8 mouse cellular contexts compared by ENCODE assay signal in genomic region chr2:158166628-158167027, GRCm38 (mm10). TPM values are rescaled to one million over a fixed set of nuclear protein-coding genes. Genes with fewer than 3 reads are reported as not detected.
DNase-seq lines count a peak whose midpoint lies in the region; ATAC-seq lines count a peak whose summit lies in the region.

No protein-coding gene starts in this region.

- no peak overlapping the region for H3K27ac ChIP-seq in liver, embryonic 12.5 days
- H3K27ac ChIP-seq in forebrain, embryonic 16.5 days (ENCODE audit: low read length), result no peak overlapping the region
- no peak overlapping the region for H3K27ac ChIP-seq in hindbrain, embryonic 13.5 days

- H3K9ac ChIP-seq in liver, embryonic 12.5 days, result no peak overlapping the region
- H3K9ac ChIP-seq in forebrain, embryonic 16.5 days (replicated peaks; ENCODE audit: low read depth, low read length), result no peak overlapping the region
- H3K9ac ChIP-seq in hindbrain, embryonic 13.5 days, result no peak overlapping the region

- H3K36me3 ChIP-seq in liver, embryonic 12.5 days, result no peaks in the 10 kb centered on the region
- H3K36me3 ChIP-seq in forebrain, embryonic 16.5 days (ENCODE audit: control insufficient read depth, insufficient read depth), result no peaks in the 10 kb centered on the region
- no peaks in the 10 kb centered on the region for H3K36me3 ChIP-seq in hindbrain, embryonic 13.5 days

- DNase-seq in adrenal gland, postnatal 14 days, result peak; percentile 54
- DNase-seq in adrenal gland, adult 8-10 months, result no peak
- peak; percentile 65 to 75 for DNase-seq in spleen, adult 18-20 months
- DNase-seq in c-Kit-positive CD71-positive TER-119-positive erythroid progenitor cells, embryonic 14.5 days (ENCODE audit: low spot score), result no peak

- ATAC-seq in granulocyte monocyte progenitor cell, adult 5-6 weeks (replicated peaks; ENCODE audit: poor library complexity, severe bottlenecking), result peak; percentile 90
- 0 out of 2 replicates have a peak, but pooled peaks have one; percentile 40 for ATAC-seq in liver, embryonic 12.5 days
- no peak for ATAC-seq in forebrain, embryonic 16.5 days
- ATAC-seq in hindbrain, embryonic 13.5 days (ENCODE audit: low FRiP score), result no peak

- 31% methylated on average over 7 of the region's 7 CpGs for WGBS in liver, embryonic 12.5 days (ENCODE audit: insufficient replicate concordance)
- WGBS in forebrain, embryonic 16.5 days, result 82% methylated on average over 7 of the region's 7 CpGs
- 82% methylated on average over 7 of the region's 7 CpGs for WGBS in hindbrain, embryonic 13.5 days

- H3K4me2 ChIP-seq in liver, embryonic 12.5 days, result peak overlapping the region; percentile 28; the same call in 1 of the 2 replicates
- no peak overlapping the region for H3K4me2 ChIP-seq in forebrain, embryonic 16.5 days (ENCODE audit: low read length)
- H3K4me2 ChIP-seq in hindbrain, embryonic 13.5 days, result no peak overlapping the region

- no peaks in the 10 kb centered on the region for H3K9me3 ChIP-seq in liver, embryonic 12.5 days (replicated peaks)
- no peaks in the 10 kb centered on the region for H3K9me3 ChIP-seq in forebrain, embryonic 16.5 days (ENCODE audit: control insufficient read depth, low read length)
- H3K9me3 ChIP-seq in hindbrain, embryonic 13.5 days, result peaks cover 2% of the 10 kb centered on the region; the same call in 1 of the 2 replicates

- no peak overlapping the region for H3K4me3 ChIP-seq in liver, embryonic 12.5 days
- no peak overlapping the region for H3K4me3 ChIP-seq in forebrain, embryonic 16.5 days (replicated peaks; ENCODE audit: low read length)
- no peak overlapping the region for H3K4me3 ChIP-seq in hindbrain, embryonic 13.5 days

- H3K27me3 ChIP-seq in liver, embryonic 12.5 days (replicated peaks), result peaks cover 21% of the 10 kb centered on the region
- H3K27me3 ChIP-seq in forebrain, embryonic 16.5 days (replicated peaks; ENCODE audit: control insufficient read depth, insufficient read depth, low read length), result no peaks in the 10 kb centered on the region
- no peaks in the 10 kb centered on the region; the same call in 1 of the 2 replicates for H3K27me3 ChIP-seq in hindbrain, embryonic 13.5 days

- peaks cover 25% of the 10 kb centered on the region for H3K4me1 ChIP-seq in liver, embryonic 12.5 days
- H3K4me1 ChIP-seq in forebrain, embryonic 16.5 days (replicated peaks; ENCODE audit: control insufficient read depth, insufficient read depth, low read length), result 0 out of 2 replicates have a peak, but pooled peaks cover 3% of the 10 kb centered on the region
- H3K4me1 ChIP-seq in hindbrain, embryonic 13.5 days (replicated peaks), result peaks cover 12% of the 10 kb centered on the region; the same call in 1 of the 2 replicates

RNA-seq across cellular contexts. Expression of gene Tgm2, which starts 20.4 kb away (rescaled TPM):
- total RNA-seq in adrenal gland, postnatal 14 days (2021), result 69.0 and 75.1 TPM in 2 replicates
- total RNA-seq in adrenal gland, adult 8-10 months (2022), result 10 to 100 TPM; 58.1 to 75.3 (median 62.3) TPM
- not detected in 2 replicates for total RNA-seq in granulocyte monocyte progenitor cell, adult 5-6 weeks (2014; fragmentation: Nextera tagmentation)
- total RNA-seq in granulocyte monocyte progenitor cell, adult 5-6 weeks (2017), result 0.04 and 0.21 TPM in 2 replicates
- 69.4 and 69.9 TPM in 2 replicates for polyA plus RNA-seq in liver, embryonic 12.5 days (2016; fragmentation: Nextera tagmentation; extraction: Ambion mirVana)
- 5.0 and 7.5 TPM in 2 replicates for polyA plus RNA-seq in forebrain, embryonic 16.5 days (2015; fragmentation: Nextera tagmentation; extraction: Ambion mirVana)
- polyA plus RNA-seq in hindbrain, embryonic 13.5 days (2015; fragmentation: Nextera tagmentation; extraction: Ambion mirVana), result 10.1 TPM in 2 replicates

Comparison
In these comparisons a context has a peak if more than half of its experiments do, and no peak if none do; other contexts are left out.
1. DNase-seq: peak in adrenal gland, postnatal 14 days (single experiment) and spleen, adult 18-20 months (2 of 2); none in adrenal gland, adult 8-10 months (single experiment) and c-Kit-positive CD71-positive TER-119-positive erythroid progenitor cells, embryonic 14.5 days (single experiment).
2. ATAC-seq: peak in granulocyte monocyte progenitor cell, adult 5-6 weeks (single experiment) and liver, embryonic 12.5 days (single experiment); none in forebrain, embryonic 16.5 days (single experiment) and hindbrain, embryonic 13.5 days (single experiment).
3. RNA of gene Tgm2, which starts 20.4 kb away (total RNA-seq): 69.0 to 75.1 TPM in adrenal gland, postnatal 14 days and 58.1 to 75.3 TPM in adrenal gland, adult 8-10 months; 0.04 to 0.21 TPM in granulocyte monocyte progenitor cell, adult 5-6 weeks; every median in the first group is over 10 times any median in the second.